Mouse (Mus musculus) midbrain, embryonic 15.5 days (tissue): ENCODE measurements around the gene Gm13124. TPM values are rescaled to one million over a fixed set of nuclear protein-coding genes. Genes with fewer than 3 reads are reported as not detected.

Experiments
- polyA plus RNA-seq: library from polyadenylated mRNA; unstranded; fragments of >200 nt; fragmentation: Nextera tagmentation; extraction: Ambion mirVana; gene quantifications from 2 replicates; pipeline ENCODE4 v1.2.1, GENCODE M21; 2015

The Gm13124 gene
- polyA plus RNA-seq, 1 experiment from 2014 or later: not detected

Other genes with a start within 250 kb of the Gm13124 start
- not detected in 2 replicates for gene Gm13128, start 234.9 kb downstream of the Gm13124 start, polyA plus RNA-seq
- not detected in 2 replicates for gene Gm13119, start 207.2 kb downstream of the Gm13124 start, polyA plus RNA-seq
- not detected in 2 replicates for gene Pramef20, start 187.2 kb downstream of the Gm13124 start, polyA plus RNA-seq
- gene Pramef12, start 156.7 kb downstream of the Gm13124 start, polyA plus RNA-seq: not detected in 2 replicates
- gene 1700012P22Rik, start 126.4 kb downstream of the Gm13124 start, polyA plus RNA-seq: 0.18 TPM in 1 of 2 replicates, not detected in the other
- gene Gm9944, start 111.8 kb downstream of the Gm13124 start, polyA plus RNA-seq: not detected in 2 replicates
- not detected in 2 replicates for gene Aadacl3, start 101.4 kb downstream of the Gm13124 start, polyA plus RNA-seq
- not detected in 2 replicates for gene 9430007A20Rik, start 45.3 kb downstream of the Gm13124 start, polyA plus RNA-seq
- gene Aadacl4, start 48.6 kb upstream of the Gm13124 start, polyA plus RNA-seq: not detected in 2 replicates
- not detected in 2 replicates for gene Gm436, start 121.2 kb upstream of the Gm13124 start, polyA plus RNA-seq
- gene Gm13178, start 156.3 kb upstream of the Gm13124 start, polyA plus RNA-seq: not detected in 2 replicates
- not detected in 2 replicates for gene Gm438, start 221.4 kb upstream of the Gm13124 start, polyA plus RNA-seq